Mouse (Mus musculus) E14TG2a.4 (cell line): Measurements from ENCODE around the gene Olfr1324.

Experiments used
- CTCF ChIP-seq: conservative IDR thresholded peaks from 2 replicates; pipeline ENCODE4 v1.5.1; 2014; ENCODE audit warnings: low read length
- POU5F1 ChIP-seq: IDR thresholded peaks from 2 replicates; pipeline ENCODE4 v1.6.1; 2014; ENCODE audit warnings: low read length, borderline replicate concordance

GRCm38 (mm10) chrX:50374978-50375377, 53.3 kb downstream of the Olfr1324 start:
- TF ChIP-seq CTCF (no peak), POU5F1 (no peak)
